Mouse (Mus musculus): ENCODE results near the gene Defb15. TPM values are rescaled to one million over a fixed set of nuclear protein-coding genes. Genes with fewer than 3 reads are reported as not detected.

Gene Defb15
- polyA plus RNA-seq (2014; fragmentation: Illumina TruSeq; extraction: RNeasy Lipid Tissue Mini Kit (QIAGEN cat#74804); ENCODE audit: low replicate concordance) = not detected

GRCm38 (mm10) chr8:21932610-21933009 is at the start of gene Defb15:
Defb15 (minus strand) TSS chr8:21932710.

GRCm38 (mm10) chr8:21969475-21969874 is 37.0 kb upstream of the Defb15 start, which contains the start of gene Ccdc70:
Ccdc70 (plus strand) TSS chr8:21969775.

GRCm38 (mm10) chr8:21958414-21958813 is 25.9 kb upstream of the Defb15 start, which contains the start of gene Fam90a1a:
Fam90a1a (plus strand) TSS chr8:21958714.

GRCm38 (mm10) chr8:21946462-21946861 is 14.0 kb upstream of the Defb15 start, which contains the start of gene Defb13:
Defb13 (plus strand) TSS chr8:21946762.

GRCm38 (mm10) chr8:21938052-21938451 is 5.5 kb upstream of the Defb15 start, which contains the start of gene Defb35:
Defb35 (plus strand) TSS chr8:21938352.

GRCm38 (mm10) chr8:21906290-21906689 is 26.2 kb downstream of the Defb15 start, which contains the start of gene Defb11:
Defb11 (minus strand) TSS chr8:21906412.

GRCm38 (mm10) chr8:21885321-21885720 is 47.2 kb downstream of the Defb15 start, which contains the start of gene Defb9:
Defb9 (minus strand) TSS chr8:21885421.

Other genes with a start within 250 kb of the Defb15 start
- 296 TPM for gene AY761184, start 229.1 kb downstream of the Defb15 start, polyA plus RNA-seq (2014; fragmentation: Illumina TruSeq; extraction: RNeasy Lipid Tissue Mini Kit (QIAGEN cat#74804); ENCODE audit: low replicate concordance)
- gene Defa24, start 198.2 kb downstream of the Defb15 start, polyA plus RNA-seq (2014; fragmentation: Illumina TruSeq; extraction: RNeasy Lipid Tissue Mini Kit (QIAGEN cat#74804); ENCODE audit: low replicate concordance) = 1,739 TPM
- gene Defb50, start 109.2 kb downstream of the Defb15 start, polyA plus RNA-seq (2014; fragmentation: Illumina TruSeq; extraction: RNeasy Lipid Tissue Mini Kit (QIAGEN cat#74804); ENCODE audit: low replicate concordance) = not detected
- not detected for gene Defb2, start 92.8 kb downstream of the Defb15 start, polyA plus RNA-seq (2014; fragmentation: Illumina TruSeq; extraction: RNeasy Lipid Tissue Mini Kit (QIAGEN cat#74804); ENCODE audit: low replicate concordance)
- gene Defb10, start 73.8 kb downstream of the Defb15 start, polyA plus RNA-seq (2014; fragmentation: Illumina TruSeq; extraction: RNeasy Lipid Tissue Mini Kit (QIAGEN cat#74804); ENCODE audit: low replicate concordance) = not detected
- gene Defb9, start 47.3 kb downstream of the Defb15 start, polyA plus RNA-seq (2014; fragmentation: Illumina TruSeq; extraction: RNeasy Lipid Tissue Mini Kit (QIAGEN cat#74804); ENCODE audit: low replicate concordance) = not detected
- not detected for gene Defb11, start 26.3 kb downstream of the Defb15 start, polyA plus RNA-seq (2014; fragmentation: Illumina TruSeq; extraction: RNeasy Lipid Tissue Mini Kit (QIAGEN cat#74804); ENCODE audit: low replicate concordance)
- gene Defb35, start 5.6 kb upstream of the Defb15 start, polyA plus RNA-seq (2014; fragmentation: Illumina TruSeq; extraction: RNeasy Lipid Tissue Mini Kit (QIAGEN cat#74804); ENCODE audit: low replicate concordance) = not detected
- not detected for gene Defb13, start 14.1 kb upstream of the Defb15 start, polyA plus RNA-seq (2014; fragmentation: Illumina TruSeq; extraction: RNeasy Lipid Tissue Mini Kit (QIAGEN cat#74804); ENCODE audit: low replicate concordance)
- not detected for gene Fam90a1a, start 26.0 kb upstream of the Defb15 start, polyA plus RNA-seq (2014; fragmentation: Illumina TruSeq; extraction: RNeasy Lipid Tissue Mini Kit (QIAGEN cat#74804); ENCODE audit: low replicate concordance)
- gene Ccdc70, start 37.1 kb upstream of the Defb15 start, polyA plus RNA-seq (2014; fragmentation: Illumina TruSeq; extraction: RNeasy Lipid Tissue Mini Kit (QIAGEN cat#74804); ENCODE audit: low replicate concordance) = not detected
- 1.8 TPM for gene Atp7b, start 127.6 kb upstream of the Defb15 start, polyA plus RNA-seq (2014; fragmentation: Illumina TruSeq; extraction: RNeasy Lipid Tissue Mini Kit (QIAGEN cat#74804); ENCODE audit: low replicate concordance)
- 44.6 TPM for gene Alg11, start 128.0 kb upstream of the Defb15 start, polyA plus RNA-seq (2014; fragmentation: Illumina TruSeq; extraction: RNeasy Lipid Tissue Mini Kit (QIAGEN cat#74804); ENCODE audit: low replicate concordance)
- gene Nek5, start 192.3 kb upstream of the Defb15 start, polyA plus RNA-seq (2014; fragmentation: Illumina TruSeq; extraction: RNeasy Lipid Tissue Mini Kit (QIAGEN cat#74804); ENCODE audit: low replicate concordance) = 3.7 TPM
- 13.1 TPM for gene Nek3, start 233.7 kb upstream of the Defb15 start, polyA plus RNA-seq (2014; fragmentation: Illumina TruSeq; extraction: RNeasy Lipid Tissue Mini Kit (QIAGEN cat#74804); ENCODE audit: low replicate concordance)

Data from small intestine, adult 10 weeks (tissue).